Mouse (Mus musculus) MEL (cell line): ENCODE measurements around the gene Zfand3. TPM values are rescaled to one million over a fixed set of nuclear protein-coding genes. Genes with fewer than 3 reads are reported as not detected.

Experiments
- DNase-seq: peaks from one replicate; pipeline ENCODE4 v3.0.0; 2011; ENCODE audit warnings: low read depth, low spot score
- H3K27ac ChIP-seq: 2 replicates; pipeline ENCODE4 v1.5.1; 2012; ENCODE audit warnings: low read depth, mild to moderate bottlenecking, control low read depth, low read length, moderate library complexity; ENCODE audit not compliant: control insufficient read depth
- H3K27me3 ChIP-seq, 2 experiments: fragments of 150-350 bp in 1 of 2; sonication (generic) in 1 of 2; 2 replicates each; pipeline ENCODE4 v1.6.1; 2012; ENCODE audit warnings: low read length in 2 of 2, mild to moderate bottlenecking in 2 of 2, improper control_type of control experiment in 1 of 2, moderate library complexity in 1 of 2; ENCODE audit not compliant: insufficient read depth in 2 of 2, control insufficient read depth in 1 of 2
- H3K36me3 ChIP-seq, 2 experiments: 2 replicates each; pipeline ENCODE4 v1.6.1; 2012 to 2014; ENCODE audit warnings: low read length in 2 of 2, improper control_type of control experiment in 1 of 2, inconsistent platforms in 1 of 2, mild to moderate bottlenecking in 1 of 2; ENCODE audit not compliant: insufficient read depth in 2 of 2, control insufficient read depth in 1 of 2
- H3K4me1 ChIP-seq, 2 experiments: fragments of 150-350 bp in 1 of 2; sonication (generic) in 1 of 2; 2 replicates each; pipeline ENCODE4 v1.6.1; 2012; ENCODE audit warnings: low read length in 2 of 2, improper control_type of control experiment in 1 of 2, mild to moderate bottlenecking in 1 of 2; ENCODE audit not compliant: insufficient read depth in 2 of 2, control insufficient read depth in 1 of 2
- H3K4me3 ChIP-seq, 2 experiments: fragments of 150-350 bp in 1 of 2; sonication (generic) in 1 of 2; 2 replicates each; pipeline ENCODE4 v1.5.1; 2012; ENCODE audit warnings: low read depth in 2 of 2, low read length in 2 of 2, mild to moderate bottlenecking in 2 of 2, moderate library complexity in 2 of 2, control low read depth in 1 of 2, improper control_type of control experiment in 1 of 2; ENCODE audit not compliant: control insufficient read depth in 1 of 2, insufficient read depth in 1 of 2
- H3K79me2 ChIP-seq: 2 replicates; pipeline ENCODE4 v1.6.1; 2012; ENCODE audit warnings: mild to moderate bottlenecking, low read length, moderate library complexity; ENCODE audit not compliant: control insufficient read depth, poor library complexity, insufficient read depth
- H3K9ac ChIP-seq: 2 replicates; pipeline ENCODE4 v1.6.1; 2012; ENCODE audit warnings: low read depth, mild to moderate bottlenecking, control low read depth, low read length, moderate library complexity; ENCODE audit not compliant: control insufficient read depth, poor library complexity, severe bottlenecking
- H3K9me3 ChIP-seq: fragments of 150-350 bp; sonication (generic); replicated peaks from 2 replicates; pipeline ENCODE4 v1.6.1; 2012; ENCODE audit warnings: mild to moderate bottlenecking, low read length, improper control_type of control experiment, moderate library complexity; ENCODE audit not compliant: insufficient read depth
- BHLHE40 ChIP-seq: IDR thresholded peaks from 2 replicates; pipeline ENCODE4 v1.6.1; 2012; ENCODE audit warnings: low read depth, mild to moderate bottlenecking, inconsistent platforms, low read length, improper control_type of control experiment, borderline replicate concordance
- CHD1 ChIP-seq: IDR thresholded peaks from 2 replicates; pipeline ENCODE4 v1.6.1; 2012; ENCODE audit warnings: low read depth, mild to moderate bottlenecking, inconsistent platforms, low read length, improper control_type of control experiment
- CHD2 ChIP-seq: IDR thresholded peaks from 2 replicates; pipeline ENCODE4 v1.6.1; 2011; ENCODE audit warnings: low read length, improper control_type of control experiment
- CTCF ChIP-seq, 3 experiments: IDR thresholded peaks in 2 of 3; conservative IDR thresholded peaks in 1 of 3; 2 replicates each; pipeline ENCODE4 v1.5.1; 2011 to 2012; ENCODE audit warnings: low read length in 3 of 3, low read depth in 2 of 3, mild to moderate bottlenecking in 2 of 3, improper control_type of control experiment in 1 of 3, inconsistent platforms in 1 of 3, mixed read lengths in 1 of 3, moderate library complexity in 1 of 3; ENCODE audit not compliant: control insufficient read depth in 1 of 3, insufficient read depth in 1 of 3, poor library complexity in 1 of 3, severe bottlenecking in 1 of 3
- E2F4 ChIP-seq: IDR thresholded peaks from 2 replicates; pipeline ENCODE4 v1.6.1; 2011; ENCODE audit warnings: low read depth, low read length, improper control_type of control experiment, borderline replicate concordance
- ELF1 ChIP-seq: IDR thresholded peaks from 2 replicates; pipeline ENCODE4 v1.6.1; 2014; ENCODE audit warnings: low read depth, mild to moderate bottlenecking, inconsistent platforms, low read length, improper control_type of control experiment, moderate library complexity
- EP300 ChIP-seq, 2 experiments: IDR thresholded peaks; 2 replicates each; pipeline ENCODE4 v1.6.1; 2011; ENCODE audit warnings: improper control_type of control experiment in 2 of 2, low read length in 2 of 2, low read depth in 1 of 2, mild to moderate bottlenecking in 1 of 2
- ETS1 ChIP-seq: IDR thresholded peaks from 2 replicates; pipeline ENCODE4 v1.6.1; 2012; ENCODE audit warnings: low read depth, mild to moderate bottlenecking, inconsistent platforms, low read length, improper control_type of control experiment, moderate library complexity
- GABPA ChIP-seq: IDR thresholded peaks from 2 replicates; pipeline ENCODE4 v1.6.1; 2012; ENCODE audit warnings: low read depth, mild to moderate bottlenecking, inconsistent platforms, low read length, improper control_type of control experiment, moderate library complexity
- HCFC1 ChIP-seq: IDR thresholded peaks from 2 replicates; pipeline ENCODE4 v1.6.1; 2012; ENCODE audit warnings: low read depth, mild to moderate bottlenecking, inconsistent platforms, low read length, improper control_type of control experiment, moderate library complexity
- JUND ChIP-seq: IDR thresholded peaks from 2 replicates; pipeline ENCODE4 v1.6.1; 2011; ENCODE audit warnings: low read depth, mild to moderate bottlenecking, improper control_type of control experiment, low read length
- MAFK ChIP-seq: IDR thresholded peaks from 2 replicates; pipeline ENCODE4 v1.6.1; 2011; ENCODE audit warnings: low read depth, mild to moderate bottlenecking, low read length, improper control_type of control experiment, borderline replicate concordance
- MAX ChIP-seq: IDR thresholded peaks from 2 replicates; pipeline ENCODE4 v1.6.1; 2011; ENCODE audit warnings: low read length, improper control_type of control experiment
- MXI1 ChIP-seq: IDR thresholded peaks from 2 replicates; pipeline ENCODE4 v1.6.1; 2011; ENCODE audit warnings: mild to moderate bottlenecking, low read depth, low read length, improper control_type of control experiment
- MYB ChIP-seq: IDR thresholded peaks from 2 replicates; pipeline ENCODE4 v1.6.1; 2011; ENCODE audit warnings: mild to moderate bottlenecking, low read depth, low read length, improper control_type of control experiment
- NRF1 ChIP-seq: IDR thresholded peaks from 2 replicates; pipeline ENCODE4 v1.6.1; 2014; ENCODE audit warnings: low read depth, mild to moderate bottlenecking, inconsistent platforms, low read length, improper control_type of control experiment, moderate library complexity; ENCODE audit not compliant: poor library complexity, insufficient read depth, severe bottlenecking
- POLR2AphosphoS2 ChIP-seq: IDR thresholded peaks from 2 replicates; pipeline ENCODE4 v1.6.1; 2011; ENCODE audit warnings: low read length, improper control_type of control experiment
- POLR2AphosphoS5 ChIP-seq: IDR thresholded peaks from 2 replicates; pipeline ENCODE4 v1.6.1; 2012; ENCODE audit warnings: low read depth, borderline replicate concordance, mild to moderate bottlenecking, inconsistent platforms, low read length, moderate library complexity, mixed read lengths
- RAD21 ChIP-seq: IDR thresholded peaks from 2 replicates; pipeline ENCODE4 v1.6.1; 2011; ENCODE audit warnings: mild to moderate bottlenecking, low read depth, low read length, improper control_type of control experiment
- SIN3A ChIP-seq: IDR thresholded peaks from 2 replicates; pipeline ENCODE4 v1.6.1; 2012; ENCODE audit warnings: low read length, improper control_type of control experiment, inconsistent platforms
- SMC3 ChIP-seq: IDR thresholded peaks from 2 replicates; pipeline ENCODE4 v1.6.1; 2011; ENCODE audit warnings: low read depth, low read length, improper control_type of control experiment
- TCF12 ChIP-seq: IDR thresholded peaks from 2 replicates; pipeline ENCODE4 v1.6.1; 2014; ENCODE audit warnings: low read depth, mild to moderate bottlenecking, inconsistent platforms, low read length, improper control_type of control experiment, moderate library complexity
- UBTF ChIP-seq: IDR thresholded peaks from 2 replicates; pipeline ENCODE4 v1.6.1; 2012; ENCODE audit warnings: low read depth, mild to moderate bottlenecking, inconsistent platforms, low read length, improper control_type of control experiment, moderate library complexity, borderline replicate concordance; ENCODE audit not compliant: insufficient read depth
- USF1 ChIP-seq: IDR thresholded peaks from 2 replicates; pipeline ENCODE4 v1.6.1; 2014; ENCODE audit warnings: low read depth, mild to moderate bottlenecking, inconsistent platforms, low read length, improper control_type of control experiment, moderate library complexity
- USF2 ChIP-seq, 2 experiments: IDR thresholded peaks; 2 replicates each; pipeline ENCODE4 v1.6.1; 2011 to 2012; ENCODE audit warnings: improper control_type of control experiment in 2 of 2, low read length in 2 of 2, borderline replicate concordance in 1 of 2, inconsistent platforms in 1 of 2, low read depth in 1 of 2, mild to moderate bottlenecking in 1 of 2; ENCODE audit not compliant: insufficient read depth in 1 of 2
- ZC3H11A ChIP-seq: IDR thresholded peaks from 2 replicates; pipeline ENCODE4 v1.6.1; 2012; ENCODE audit warnings: low read depth, mild to moderate bottlenecking, inconsistent platforms, low read length, improper control_type of control experiment
- ZKSCAN1 ChIP-seq: IDR thresholded peaks from 2 replicates; pipeline ENCODE4 v1.6.1; 2012; ENCODE audit warnings: low read depth, mild to moderate bottlenecking, inconsistent platforms, low read length, improper control_type of control experiment, moderate library complexity
- ZMIZ1 ChIP-seq: IDR thresholded peaks from 2 replicates; pipeline ENCODE4 v1.6.1; 2012; ENCODE audit warnings: low read depth, mild to moderate bottlenecking, inconsistent platforms, low read length, improper control_type of control experiment, moderate library complexity
- ZNF384 ChIP-seq: IDR thresholded peaks from 2 replicates; pipeline ENCODE4 v1.6.1; 2012; ENCODE audit warnings: low read depth, mild to moderate bottlenecking, inconsistent platforms, low read length, improper control_type of control experiment
- polyA plus RNA-seq, 2 experiments: library from polyadenylated mRNA; stranded (reverse) in 1 of 2; unstranded in 1 of 2; fragments of >175 nt in 1 of 2; fragments of >200 nt in 1 of 2; gene quantifications; 2 replicates each; pipeline versions ENCODE4 v1.2.1 to v1.2.4; 2012; ENCODE audit warnings: low replicate concordance in 2 of 2, low read depth in 1 of 2; ENCODE audit not compliant: insufficient read length in 2 of 2, insufficient read depth in 1 of 2, missing spikeins in 1 of 2
- total RNA-seq: library from RNA; depleted of rRNA; stranded (reverse); fragments of 300-350 nt; gene quantifications from 2 replicates; pipeline ENCODE4 v1.2.3, GENCODE M21; 2012

The Zfand3 gene
- total and polyA plus RNA-seq, 3 experiments = 28.3 to 48.8 TPM; not detected in 1

- H3K79me2 ChIP-seq = no peaks in the 10 kb centered on the region
- no peak overlapping the region for H3K27ac ChIP-seq
- H3K4me3 ChIP-seq = no peak overlapping the region
- H3K36me3 ChIP-seq = peaks cover 0 to 1% of the 10 kb centered on the region in 2 experiments; a peak in 1 of 4 replicates
- H3K4me1 ChIP-seq = no peaks in the 10 kb centered on the region
- no peak for DNase-seq
- no peak overlapping the region for H3K9ac ChIP-seq
- H3K27me3 ChIP-seq = no peaks in the 10 kb centered on the region
- TF ChIP-seq MYB = no peak
- no peak for TF ChIP-seq E2F4
- TF ChIP-seq ZNF384 = no peak
- TF ChIP-seq USF2 (IDR thresholded peaks at IDR 0.05; ENCODE audit: borderline replicate concordance in 1 of 2, insufficient read depth in 1 of 2, low read depth in 1 of 2, low read length in 2 of 2) = no peak
- no peak for TF ChIP-seq MAX
- no peak for TF ChIP-seq UBTF
- TF ChIP-seq RAD21 = no peak
- no peak for TF ChIP-seq ELF1
- TF ChIP-seq POLR2AphosphoS5 = no peak
- TF ChIP-seq MXI1 = no peak
- no peak for TF ChIP-seq SMC3
- no peak for TF ChIP-seq GABPA
- TF ChIP-seq ZMIZ1 = no peak
- no peak for TF ChIP-seq USF1
- no peak for TF ChIP-seq POLR2AphosphoS2
- TF ChIP-seq EP300 (IDR thresholded peaks at IDR 0.05; ENCODE audit: low read depth in 1 of 2, low read length in 2 of 2) = no peak
- TF ChIP-seq ETS1 = no peak
- no peak for TF ChIP-seq TCF12
- no peak for TF ChIP-seq ZKSCAN1
- H3K9me3 ChIP-seq = no peaks in the 10 kb centered on the region
Observed at GRCm38 (mm10) chr17:30191097-30191640, 186.6 kb downstream of the Zfand3 start.

- Histone ChIP-seq H3K27ac (no peak overlapping the region), H3K4me3 (no peak overlapping the region), H3K9ac (no peak overlapping the region), H3K79me2 (no peaks in the 10 kb centered on the region), H3K27me3 (no peaks in the 10 kb centered on the region), H3K36me3 (peaks cover 0 to 1% of the 10 kb centered on the region in 2 experiments; a peak in 1 of 4 replicates), H3K4me1 (no peaks in the 10 kb centered on the region), H3K9me3 (no peaks in the 10 kb centered on the region)
- no peak for DNase-seq
- TF ChIP-seq JUND (no peak), UBTF (no peak), ZC3H11A (no peak), CHD1 (no peak), BHLHE40 (no peak), CHD2 (no peak), NRF1 (no peak), POLR2AphosphoS2 (no peak), CTCF (IDR thresholded peaks at IDR 0.05 in 2 of 3, conservative IDR thresholded peaks at IDR 0.05 in 1 of 3; ENCODE audit: control insufficient read depth in 1 of 3, insufficient read depth in 1 of 3, low read depth in 2 of 3, low read length in 3 of 3, poor library complexity in 1 of 3, severe bottlenecking in 1 of 3) (no peak), HCFC1 (no peak), SIN3A (no peak), MXI1 (no peak), POLR2AphosphoS5 (no peak), E2F4 (no peak), GABPA (no peak), MAFK (no peak), ZMIZ1 (no peak), MAX (no peak)
Observed at GRCm38 (mm10) chr17:30192416-30193005, 188.0 kb downstream of the Zfand3 start.
